Mouse (Mus musculus) hindbrain, embryonic 14.5 days (tissue): ENCODE results near the gene Itih5. TPM values are rescaled to one million over a fixed set of nuclear protein-coding genes. Genes with fewer than 3 reads are reported as not detected.

Source experiments
- ATAC-seq: fragments of 200-750 bp; cut with Nextera tagmentation; 2 replicates; pipeline ENCODE4 v1.8.0; 2017; ENCODE audit warnings: moderate number of reproducible peaks, mild to moderate bottlenecking, moderate TSS enrichment, moderate library complexity; ENCODE audit not compliant: low FRiP score
- DNase-seq: peaks from one replicate; pipeline ENCODE4 v3.0.0-alpha.2; 2015; ENCODE audit warnings: low spot score
- H3K27ac ChIP-seq: fragments of 300-500 bp; sonication (generic); 2 replicates; pipeline ENCODE4 v1.5.1; 2014; ENCODE audit warnings: mild to moderate bottlenecking, moderate library complexity
- H3K27me3 ChIP-seq: fragments of 300-500 bp; sonication (generic); 2 replicates; pipeline ENCODE4 v1.6.1; 2014; ENCODE audit warnings: mild to moderate bottlenecking, low read length, mixed read lengths; ENCODE audit not compliant: control insufficient read depth, insufficient read depth
- H3K36me3 ChIP-seq: fragments of 300-500 bp; sonication (generic); replicated peaks from 2 replicates; pipeline ENCODE4 v1.6.1; 2014; ENCODE audit not compliant: control insufficient read depth, insufficient read depth
- H3K4me1 ChIP-seq: fragments of 300-500 bp; sonication (generic); replicated peaks from 2 replicates; pipeline ENCODE4 v1.6.1; 2014; ENCODE audit warnings: antibody characterized with exemption, low read length, mixed read lengths; ENCODE audit not compliant: control insufficient read depth, insufficient read depth
- H3K4me2 ChIP-seq: fragments of 300-500 bp; sonication (generic); replicated peaks from 2 replicates; pipeline ENCODE4 v1.6.1; 2014; ENCODE audit warnings: mild to moderate bottlenecking, moderate library complexity
- H3K4me3 ChIP-seq: fragments of 300-500 bp; sonication (generic); replicated peaks from 2 replicates; pipeline ENCODE4 v1.5.1; 2014; ENCODE audit warnings: mild to moderate bottlenecking, low read length
- H3K9ac ChIP-seq: fragments of 300-500 bp; sonication (generic); 2 replicates; pipeline ENCODE4 v1.6.1; 2014
- H3K9me3 ChIP-seq: fragments of 300-500 bp; sonication (generic); 2 replicates; pipeline ENCODE4 v1.6.1; 2016; ENCODE audit warnings: low read length; ENCODE audit not compliant: control insufficient read depth
- WGBS: fragments of 180-500 bp; shearing (Covaris S2); extraction: QIAGEN DNeasy Blood & Tissue Kit; methylation state at CpG from one replicate; pipeline ENCODE4 v1.1.7; 2014; 5-methylcytosine and 5-hydroxymethylcytosine counted together
- polyA plus RNA-seq: library from polyadenylated mRNA; unstranded; fragments of >200 nt; fragmentation: Nextera tagmentation; extraction: Ambion mirVana; gene quantifications from 2 replicates; pipeline ENCODE4 v1.2.1, GENCODE M21; 2014

Gene Itih5
- polyA plus RNA-seq, 1 experiment from 2014 or later = 10.4 TPM

DNA sequence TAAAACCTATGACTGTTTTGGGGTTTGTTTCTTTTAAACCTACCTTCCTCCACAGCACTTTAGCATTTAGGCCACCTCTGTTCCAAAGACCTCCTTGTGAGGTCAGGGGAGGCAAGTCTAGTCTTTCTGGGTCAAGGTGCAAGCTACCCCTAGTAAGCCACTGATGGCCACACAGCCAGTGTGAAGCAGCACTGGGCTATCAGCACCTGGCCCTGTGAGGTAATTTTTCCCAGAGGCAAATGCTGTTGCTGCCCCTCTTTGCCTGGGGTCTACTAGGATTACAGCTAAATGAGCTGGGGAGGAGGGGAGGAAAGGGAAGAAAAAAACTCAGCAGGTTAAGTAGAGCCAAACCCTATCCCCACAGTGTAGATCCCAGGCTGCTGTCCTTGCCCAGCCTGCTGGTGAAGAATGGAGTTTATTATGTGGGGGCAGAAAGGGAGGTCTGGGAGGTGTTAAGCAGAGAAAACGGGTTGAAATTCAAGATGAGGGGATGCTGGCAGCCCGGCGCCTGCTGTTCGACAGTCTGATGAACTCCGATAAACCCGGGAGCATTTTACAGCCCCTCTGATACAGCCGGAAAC, 110.6 kb downstream of the Itih5 start:
- H3K9me3 ChIP-seq = no peaks in the 10 kb centered on the region
- no peak overlapping the region for H3K27ac ChIP-seq
- no peak overlapping the region for H3K4me2 ChIP-seq
- WGBS = 52% methylated on average over 7 of the region's 7 CpGs
- H3K36me3 ChIP-seq = no peaks in the 10 kb centered on the region
- no peak overlapping the region for H3K9ac ChIP-seq
- no peaks in the 10 kb centered on the region; the same call in 1 of the 2 replicates for H3K4me1 ChIP-seq
- H3K4me3 ChIP-seq = no peak overlapping the region
- H3K27me3 ChIP-seq = no peaks in the 10 kb centered on the region
- DNase-seq = no peak
- ATAC-seq = no peak

DNA sequence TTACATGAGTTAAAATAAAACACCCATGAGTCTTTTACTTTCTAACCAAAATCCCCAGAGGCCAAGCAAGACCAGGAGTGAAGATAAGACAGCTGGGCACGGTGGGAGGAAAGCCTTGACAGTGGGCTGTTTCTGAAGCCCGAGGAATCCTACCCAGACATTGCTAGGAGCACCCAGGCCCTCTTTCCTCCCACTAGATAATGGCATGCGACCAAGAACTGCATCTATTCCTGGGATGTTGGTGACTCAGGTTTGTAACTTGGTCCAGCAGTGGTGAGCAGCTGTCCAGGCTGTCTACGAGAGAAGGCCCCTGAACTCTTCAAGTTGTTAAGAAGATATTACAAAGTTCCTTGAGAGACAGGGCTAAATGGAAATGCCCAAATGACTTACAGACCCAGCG, 112.5 kb downstream of the Itih5 start:
- DNase-seq (no peak), ATAC-seq (no peak)
- Histone ChIP-seq H3K4me3 (no peak overlapping the region), H3K36me3 (no peaks in the 10 kb centered on the region), H3K9me3 (no peaks in the 10 kb centered on the region), H3K4me2 (no peak overlapping the region), H3K9ac (no peak overlapping the region), H3K4me1 (no peaks in the 10 kb centered on the region; the same call in 1 of the 2 replicates), H3K27ac (no peak overlapping the region), H3K27me3 (no peaks in the 10 kb centered on the region)
- WGBS = 87% methylated on average over 5 of the region's 5 CpGs

DNA sequence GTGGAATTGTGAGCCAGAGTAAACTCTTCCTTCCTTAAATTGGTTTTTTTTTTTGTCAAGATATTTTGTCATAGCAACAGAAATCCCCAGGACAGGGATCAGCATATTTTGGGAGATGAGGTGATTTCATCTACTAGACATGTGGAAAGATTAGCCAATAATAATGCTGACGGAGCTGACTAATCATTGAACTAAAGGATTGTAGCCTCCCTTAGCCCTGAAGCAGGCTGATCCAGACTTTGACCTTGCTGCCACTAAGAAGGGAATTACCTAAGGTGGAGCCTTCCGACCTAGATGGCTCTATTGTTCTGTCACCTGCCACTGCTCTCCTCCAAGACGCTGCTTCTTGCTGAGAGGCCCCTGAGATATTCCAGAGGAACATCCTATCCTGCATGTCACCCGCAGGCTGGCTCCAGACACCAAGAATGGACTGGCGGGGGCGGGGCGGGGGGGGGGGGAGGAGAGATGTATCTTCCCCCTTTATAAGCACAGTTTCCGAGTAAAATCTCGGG, 119.3 kb downstream of the Itih5 start:
- Histone ChIP-seq H3K9ac (no peak overlapping the region), H3K4me1 (0 out of 2 replicates have a peak, but pooled peaks cover 3% of the 10 kb centered on the region)
- ATAC-seq = no peak

DNA sequence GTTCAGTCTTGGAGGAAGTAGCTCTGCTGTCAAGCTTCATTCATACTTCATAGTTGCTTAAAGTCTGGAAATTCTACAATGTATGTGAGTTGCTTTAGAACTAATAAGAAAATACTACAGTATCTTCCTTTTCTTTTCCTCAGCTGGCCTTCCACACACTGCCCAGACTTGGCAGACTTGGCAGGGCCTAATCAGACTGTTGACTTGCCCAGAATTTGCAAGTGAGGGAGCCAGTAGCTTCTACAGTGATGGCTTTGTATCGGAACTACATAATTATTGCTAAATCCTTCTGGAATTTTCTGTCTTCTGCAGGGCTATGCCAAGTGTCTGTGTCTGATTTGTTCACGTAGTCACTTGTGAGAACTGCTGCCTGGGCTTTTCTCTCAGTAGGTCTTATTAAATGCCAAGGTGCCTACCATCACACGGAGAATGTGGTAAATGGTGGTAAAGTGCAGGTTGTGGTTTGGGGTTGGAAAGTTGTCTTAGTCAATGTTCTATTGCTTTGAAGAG, 120.2 kb downstream of the Itih5 start:
- WGBS = 86% methylated on average over 3 of the region's 3 CpGs
- DNase-seq = no peak
- Histone ChIP-seq H3K27ac (no peak overlapping the region), H3K27me3 (no peaks in the 10 kb centered on the region), H3K4me1 (0 out of 2 replicates have a peak, but pooled peaks cover 3% of the 10 kb centered on the region), H3K9me3 (no peaks in the 10 kb centered on the region), H3K4me2 (no peak overlapping the region), H3K36me3 (no peaks in the 10 kb centered on the region), H3K4me3 (no peak overlapping the region), H3K9ac (no peak overlapping the region)
- ATAC-seq = no peak

More for the DNA sequence above, 119.3 kb downstream of the Itih5 start:
- Histone ChIP-seq H3K27ac (no peak overlapping the region), H3K27me3 (no peaks in the 10 kb centered on the region), H3K4me3 (no peak overlapping the region), H3K9me3 (no peaks in the 10 kb centered on the region), H3K36me3 (no peaks in the 10 kb centered on the region), H3K4me2 (no peak overlapping the region)
- 76% methylated on average over 9 of the region's 9 CpGs for WGBS
- DNase-seq = no peak

DNA sequence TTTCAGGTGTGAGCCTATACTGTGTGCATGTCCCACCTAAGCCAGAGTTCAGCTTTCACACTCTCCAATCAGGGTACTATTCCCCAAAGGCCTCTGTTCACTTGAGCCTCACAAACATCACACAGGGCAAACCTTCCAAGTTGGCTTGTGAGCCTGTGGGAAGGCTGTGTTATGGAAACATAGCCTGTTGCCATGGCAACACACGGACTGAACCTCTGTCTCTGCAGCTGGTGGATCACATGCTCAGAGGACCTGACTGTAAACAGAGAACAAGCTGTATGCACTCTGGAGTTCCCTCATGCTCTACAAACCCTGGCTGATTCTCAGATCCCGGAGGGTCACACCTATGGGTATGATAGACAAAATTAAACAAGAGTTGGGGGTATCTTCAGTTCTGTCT, 122.8 kb downstream of the Itih5 start:
- H3K27me3 ChIP-seq = no peaks in the 10 kb centered on the region
- peak; percentile 89 for ATAC-seq
- peak; percentile 79 for DNase-seq

DNA sequence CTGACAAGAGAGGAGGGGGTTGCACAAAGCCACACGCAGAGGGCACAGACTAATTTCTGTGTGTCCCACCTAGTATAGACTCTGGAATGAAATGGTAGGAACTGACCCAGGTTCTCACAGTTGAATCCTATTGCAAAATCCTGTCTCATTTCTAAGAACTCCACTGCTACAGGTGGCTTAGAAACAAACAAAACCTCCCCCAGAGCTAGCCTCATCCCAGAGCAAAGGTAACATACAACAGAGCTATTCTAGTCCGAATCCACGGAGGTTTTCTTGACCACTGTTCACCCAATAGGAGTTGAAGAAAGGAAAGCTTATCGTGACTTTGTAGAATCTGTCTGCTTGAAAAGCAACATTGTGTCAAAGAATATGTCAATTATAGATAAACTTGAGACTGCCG, 130.3 kb downstream of the Itih5 start:
- H3K9ac ChIP-seq = no peak overlapping the region
- H3K27me3 ChIP-seq = peaks cover 22% of the 10 kb centered on the region
- no peaks in the 10 kb centered on the region for H3K36me3 ChIP-seq
- ATAC-seq (no peak), DNase-seq (no peak)
- H3K9me3 ChIP-seq = no peaks in the 10 kb centered on the region
- H3K4me2 ChIP-seq = no peak overlapping the region
- WGBS = 32% methylated on average over 5 of the region's 5 CpGs
- no peak overlapping the region for H3K4me3 ChIP-seq
- H3K4me1 ChIP-seq = peaks cover 7% of the 10 kb centered on the region; the same call in 1 of the 2 replicates
- no peak overlapping the region for H3K27ac ChIP-seq

More for the DNA sequence above, 122.8 kb downstream of the Itih5 start:
- no peak overlapping the region for H3K4me2 ChIP-seq
- no peak overlapping the region for H3K4me3 ChIP-seq
- H3K27ac ChIP-seq = no peak overlapping the region
- no peak overlapping the region for H3K9ac ChIP-seq
- H3K4me1 ChIP-seq = 0 out of 2 replicates have a peak, but pooled peaks cover 3% of the 10 kb centered on the region
- H3K9me3 ChIP-seq = no peaks in the 10 kb centered on the region
- WGBS = 39% methylated on average over 2 of the region's 2 CpGs
- no peaks in the 10 kb centered on the region for H3K36me3 ChIP-seq

DNA sequence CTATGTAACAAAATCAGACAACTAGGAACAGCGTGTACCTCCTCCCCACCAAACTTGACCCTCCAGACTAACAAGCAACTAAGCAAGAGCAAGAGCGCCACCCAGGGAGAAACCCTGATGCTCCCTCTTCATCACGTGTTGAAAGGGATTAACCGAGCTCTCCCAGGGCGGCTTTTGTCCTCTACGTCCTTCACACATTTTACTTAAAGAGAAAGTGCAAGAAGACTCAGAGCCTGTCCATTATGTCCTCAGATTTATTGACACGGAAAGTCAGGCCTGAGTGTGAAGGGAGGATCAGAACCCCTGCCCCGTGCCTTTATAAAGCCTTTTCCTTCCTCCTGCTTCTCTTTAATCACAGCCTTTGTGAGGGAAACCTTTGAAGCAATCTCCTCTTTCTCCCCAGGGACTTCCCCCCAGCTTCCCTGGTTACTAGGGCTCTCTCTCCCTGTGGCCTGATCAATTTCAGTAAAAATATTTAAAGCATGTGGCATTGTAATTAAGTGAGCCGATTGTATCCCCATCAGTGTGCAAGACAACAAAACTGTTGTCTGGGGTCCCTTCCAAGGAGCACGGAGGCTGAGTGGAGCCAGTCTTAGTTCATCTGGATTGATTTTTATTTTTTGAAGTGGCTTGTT, 131.4 kb downstream of the Itih5 start:
- H3K4me2 ChIP-seq = no peak overlapping the region
- no peak overlapping the region for H3K27ac ChIP-seq
- ATAC-seq (no peak), DNase-seq (peak; percentile 35)
- H3K36me3 ChIP-seq = no peaks in the 10 kb centered on the region
- no peak overlapping the region for H3K9ac ChIP-seq
- no peak overlapping the region for H3K4me3 ChIP-seq
- no peaks in the 10 kb centered on the region for H3K9me3 ChIP-seq
- H3K27me3 ChIP-seq = peaks cover 32% of the 10 kb centered on the region
- peaks cover 7% of the 10 kb centered on the region; the same call in 1 of the 2 replicates for H3K4me1 ChIP-seq
- 1% methylated on average over 10 of the region's 10 CpGs for WGBS

DNA sequence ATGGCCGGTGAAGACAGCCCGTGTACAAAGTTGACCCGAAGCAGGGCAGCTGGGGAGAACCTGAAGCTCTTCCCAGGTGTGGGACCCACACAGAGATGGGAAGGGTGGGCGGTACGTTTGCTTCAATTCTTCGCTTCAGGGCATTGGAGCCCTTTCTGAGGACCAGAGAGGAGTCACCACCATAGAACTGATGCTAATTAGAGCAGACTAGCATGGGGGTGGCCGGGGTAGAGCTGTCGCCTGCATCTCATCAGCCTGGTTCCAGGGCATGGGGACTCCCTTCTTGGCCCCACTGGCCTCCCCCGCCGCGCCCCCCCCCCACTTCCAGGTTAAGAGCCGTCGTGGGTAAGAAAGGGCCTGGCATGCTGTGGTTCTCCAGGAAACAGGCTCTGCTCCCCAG, 132.6 kb downstream of the Itih5 start:
- peaks cover 38% of the 10 kb centered on the region for H3K27me3 ChIP-seq
- H3K4me3 ChIP-seq = no peak overlapping the region
- H3K9ac ChIP-seq = no peak overlapping the region
- H3K9me3 ChIP-seq = no peaks in the 10 kb centered on the region
- H3K27ac ChIP-seq = no peak overlapping the region
- peaks cover 7% of the 10 kb centered on the region; the same call in 1 of the 2 replicates for H3K4me1 ChIP-seq
- H3K36me3 ChIP-seq = no peaks in the 10 kb centered on the region
- WGBS = 27% methylated on average over 13 of the region's 13 CpGs
- no peak for ATAC-seq
- H3K4me2 ChIP-seq = no peak overlapping the region
- DNase-seq = no peak

DNA sequence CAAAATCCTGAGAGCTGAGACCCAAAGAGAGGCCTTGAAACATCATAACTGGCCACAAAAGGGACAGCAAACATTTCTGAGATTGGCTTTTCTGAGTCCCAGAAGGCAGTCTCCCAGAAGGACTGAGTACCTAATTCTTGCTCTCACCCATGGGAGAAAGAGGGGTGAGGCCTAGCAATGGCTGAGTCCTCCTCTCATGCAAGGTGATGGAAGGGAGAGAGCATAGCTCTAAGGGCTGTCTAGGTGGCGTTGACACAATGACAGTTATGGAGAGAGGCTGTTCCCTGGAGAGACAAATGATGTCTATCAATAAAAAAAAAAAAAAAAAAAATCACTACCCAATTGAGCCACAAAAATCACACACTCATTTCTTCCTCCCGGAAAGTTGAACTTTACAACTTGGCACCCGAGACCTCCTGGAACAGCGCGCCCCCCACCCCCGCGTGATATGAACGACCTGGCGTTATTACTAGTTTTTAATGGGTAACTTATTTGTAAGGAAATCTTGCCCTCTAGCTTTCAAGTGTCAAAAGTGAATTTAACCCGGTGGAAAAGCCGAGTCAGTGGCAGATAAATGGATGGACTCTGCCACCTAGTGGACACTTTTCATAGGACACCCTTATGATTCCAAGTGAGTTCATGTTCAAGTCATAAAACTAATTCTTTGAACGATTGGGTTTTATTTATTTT, 134.9 kb downstream of the Itih5 start:
- H3K4me2 ChIP-seq = no peak overlapping the region; the same call in 1 of the 2 replicates
- DNase-seq (peak; percentile 91), ATAC-seq (peak; percentile 59; the same call in 1 of the 2 replicates)
- H3K27ac ChIP-seq = no peak overlapping the region
- H3K4me1 ChIP-seq = peaks cover 7% of the 10 kb centered on the region; the same call in 1 of the 2 replicates
- H3K27me3 ChIP-seq = peaks cover 27% of the 10 kb centered on the region
- H3K9me3 ChIP-seq = no peaks in the 10 kb centered on the region
- H3K9ac ChIP-seq = no peak overlapping the region
- 14% methylated on average over 12 of the region's 12 CpGs for WGBS
- H3K4me3 ChIP-seq = no peak overlapping the region
- H3K36me3 ChIP-seq = no peaks in the 10 kb centered on the region
